Mouse (Mus musculus) liver, embryonic 14.5 days (tissue): ENCODE measurements around the gene Eya2. TPM values are rescaled to one million over a fixed set of nuclear protein-coding genes. Genes with fewer than 3 reads are reported as not detected.
A peak's percentile ranks its signal among the peaks of the same experiment; 100 is the strongest.

Experiments used
- ATAC-seq: fragments of 200-750 bp; cut with Nextera tagmentation; 2 replicates; pipeline ENCODE4 v1.8.0; 2017; ENCODE audit warnings: moderate number of reproducible peaks, mild to moderate bottlenecking, moderate library complexity; ENCODE audit not compliant: insufficient read depth
- DNase-seq, 3 experiments: peaks; one replicate each; pipeline ENCODE4 v3.0.0-alpha.2; 2012 to 2013; ENCODE audit warnings: low read depth in 3 of 3, low spot score in 3 of 3
- H3K27ac ChIP-seq: fragments of 300-500 bp; sonication (generic); 2 replicates; pipeline ENCODE4 v1.5.1; 2014; ENCODE audit warnings: moderate library complexity, mild to moderate bottlenecking, control low read depth, inconsistent platforms
- H3K27me3 ChIP-seq: fragments of 300-500 bp; sonication (generic); 2 replicates; pipeline ENCODE4 v1.6.1; 2014; ENCODE audit warnings: mild to moderate bottlenecking, low read length, moderate library complexity; ENCODE audit not compliant: control insufficient read depth, insufficient read depth
- H3K36me3 ChIP-seq: fragments of 300-500 bp; sonication (generic); replicated peaks from 2 replicates; pipeline ENCODE4 v1.6.1; 2014; ENCODE audit warnings: low read depth; ENCODE audit not compliant: control insufficient read depth, insufficient read depth
- H3K4me1 ChIP-seq, 2 experiments: fragments of 200-500 bp in 1 of 2; fragments of 300-500 bp in 1 of 2; sonication (generic) in 1 of 2; replicated peaks; 2 replicates each; pipeline ENCODE4 v1.6.1; 2012 to 2014; ENCODE audit warnings: antibody characterized with exemption in 1 of 2, inconsistent platforms in 1 of 2, low read length in 1 of 2; ENCODE audit not compliant: control insufficient read depth in 2 of 2, insufficient read depth in 2 of 2
- H3K4me2 ChIP-seq: fragments of 300-500 bp; sonication (generic); 2 replicates; pipeline ENCODE4 v1.6.1; 2014; ENCODE audit warnings: low read depth, mild to moderate bottlenecking, control low read depth, moderate library complexity
- H3K4me3 ChIP-seq, 2 experiments: fragments of 200-500 bp in 1 of 2; fragments of 300-500 bp in 1 of 2; sonication (generic) in 1 of 2; 2 replicates each; pipeline ENCODE4 v1.5.1; 2012 to 2014; ENCODE audit warnings: low read depth in 2 of 2, low read length in 2 of 2, mild to moderate bottlenecking in 2 of 2, control low read depth in 1 of 2, inconsistent platforms in 1 of 2, moderate library complexity in 1 of 2; ENCODE audit not compliant: insufficient read depth in 1 of 2
- H3K9ac ChIP-seq: fragments of 300-500 bp; sonication (generic); replicated peaks from 2 replicates; pipeline ENCODE4 v1.6.1; 2014; ENCODE audit warnings: mild to moderate bottlenecking, control low read depth, moderate library complexity
- H3K9me3 ChIP-seq: fragments of 300-500 bp; sonication (generic); 2 replicates; pipeline ENCODE4 v1.6.1; 2016; ENCODE audit warnings: low read length, mixed read lengths; ENCODE audit not compliant: control insufficient read depth
- CTCF ChIP-seq: IDR thresholded peaks from 2 replicates; pipeline ENCODE4 v1.5.1; 2016; ENCODE audit warnings: antibody characterized with exemption, low read depth, control low read depth
- EP300 ChIP-seq: IDR thresholded peaks from 2 replicates; pipeline ENCODE4 v1.6.1; 2016; ENCODE audit warnings: antibody characterized with exemption, low read depth
- WGBS: fragments of 180-500 bp; shearing (Covaris S2); extraction: QIAGEN DNeasy Blood & Tissue Kit; methylation state at CpG from one replicate; pipeline ENCODE4 v1.1.7; 2014; ENCODE audit not compliant: insufficient replicate concordance; 5-methylcytosine and 5-hydroxymethylcytosine counted together
- polyA plus RNA-seq, 2 experiments: library from polyadenylated mRNA; depleted of rRNA in 1 of 2; stranded (reverse) in 1 of 2; unstranded in 1 of 2; fragments of >200 nt; fragmentation: Nextera tagmentation in 1 of 2; extraction: Ambion mirVana in 1 of 2; gene quantifications; 2 replicates each; pipeline versions ENCODE4 v1.2.1 to v1.2.3; 2012 to 2014

Eya2 gene
- polyA plus RNA-seq, 2 experiments: 0.13 to 0.16 TPM

GRCm38 (mm10) chr2:165818570-165818969 is 223.7 kb downstream of the Eya2 start:
- H3K36me3 ChIP-seq: peaks cover 42% of the 10 kb centered on the region
- ATAC-seq (no peak), DNase-seq (no peak)
- H3K4me3 ChIP-seq: no peak overlapping the region
- H3K9ac ChIP-seq: no peak overlapping the region
- H3K9me3 ChIP-seq: no peaks in the 10 kb centered on the region
- whole genome bisulfite sequencing: 83% methylated on average over 6 of the region's 6 CpGs
- no peaks in the 10 kb centered on the region for H3K27me3 ChIP-seq
- no peak overlapping the region for H3K4me2 ChIP-seq
- TF ChIP-seq CTCF (no peak), EP300 (no peak)
- H3K27ac ChIP-seq: no peak overlapping the region
- H3K4me1 ChIP-seq: no peaks in the 10 kb centered on the region

DNA sequence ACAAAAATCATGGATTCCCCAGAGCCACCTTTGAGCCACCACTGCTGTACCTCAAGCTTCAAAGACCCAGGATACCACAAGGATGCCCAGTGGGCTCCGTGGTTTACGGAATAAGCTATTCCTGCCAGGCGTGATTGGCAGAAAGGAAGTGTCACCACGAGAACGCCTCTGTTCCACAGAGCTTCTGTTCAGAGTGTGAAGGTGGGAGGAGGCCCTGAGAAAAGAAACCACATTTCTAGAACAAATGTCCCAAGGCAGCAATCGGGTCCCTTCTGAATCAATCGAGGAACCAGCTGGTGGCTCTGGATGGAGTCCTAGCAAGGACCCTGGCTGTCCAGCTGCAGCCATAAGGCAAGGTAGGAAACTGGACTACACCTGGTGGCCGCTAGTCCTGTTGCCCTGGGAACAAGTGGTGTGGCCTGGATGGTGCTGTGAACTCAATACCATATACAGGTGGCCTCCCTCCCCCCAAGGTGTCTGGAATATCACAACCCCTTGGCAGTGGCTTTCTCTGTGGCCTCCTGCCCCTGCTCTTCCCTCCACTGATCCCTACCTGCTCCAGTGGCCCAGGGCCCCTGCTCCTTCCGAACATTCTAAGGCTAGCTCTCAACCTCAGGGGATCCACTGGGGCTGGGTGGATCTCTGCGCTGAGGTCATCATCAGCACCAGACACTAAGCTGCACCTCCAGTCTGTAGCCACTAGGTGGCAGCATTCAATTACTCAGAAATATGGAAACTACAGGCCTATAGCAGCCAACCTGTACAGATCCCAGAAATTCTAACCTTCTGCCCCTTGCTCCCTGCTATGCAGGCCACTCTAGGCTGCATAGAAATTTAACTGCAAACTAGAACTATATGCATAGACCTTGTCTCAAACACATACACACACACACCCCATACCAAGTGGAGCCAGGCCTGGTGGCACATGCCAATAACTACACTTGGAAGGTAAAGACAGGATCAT is 224.4 kb downstream of the Eya2 start:
- Histone ChIP-seq H3K4me1 (no peaks in the 10 kb centered on the region), H3K27me3 (no peaks in the 10 kb centered on the region), H3K4me3 (no peak overlapping the region), H3K36me3 (peaks cover 42% of the 10 kb centered on the region), H3K27ac (no peak overlapping the region), H3K4me2 (no peak overlapping the region), H3K9ac (no peak overlapping the region), H3K9me3 (no peaks in the 10 kb centered on the region)
- 59% methylated on average over 10 of the region's 10 CpGs for WGBS
- DNase-seq (peak; percentile 35 to 46 (median 42)), ATAC-seq (peak; percentile 59)
- TF ChIP-seq CTCF: peak; percentile 94
- TF ChIP-seq EP300: no peak

GRCm38 (mm10) chr2:165820073-165820472 is 225.2 kb downstream of the Eya2 start:
- Histone ChIP-seq H3K36me3 (peaks cover 36% of the 10 kb centered on the region), H3K9ac (no peak overlapping the region), H3K4me2 (no peak overlapping the region), H3K9me3 (no peaks in the 10 kb centered on the region), H3K27me3 (no peaks in the 10 kb centered on the region), H3K4me1 (no peaks in the 10 kb centered on the region), H3K4me3 (no peak overlapping the region), H3K27ac (no peak overlapping the region)
- no peak for ATAC-seq
- no peak for DNase-seq
- TF ChIP-seq EP300 (no peak), CTCF (no peak)
- WGBS: 72% methylated on average over 3 of the region's 3 CpGs

DNA sequence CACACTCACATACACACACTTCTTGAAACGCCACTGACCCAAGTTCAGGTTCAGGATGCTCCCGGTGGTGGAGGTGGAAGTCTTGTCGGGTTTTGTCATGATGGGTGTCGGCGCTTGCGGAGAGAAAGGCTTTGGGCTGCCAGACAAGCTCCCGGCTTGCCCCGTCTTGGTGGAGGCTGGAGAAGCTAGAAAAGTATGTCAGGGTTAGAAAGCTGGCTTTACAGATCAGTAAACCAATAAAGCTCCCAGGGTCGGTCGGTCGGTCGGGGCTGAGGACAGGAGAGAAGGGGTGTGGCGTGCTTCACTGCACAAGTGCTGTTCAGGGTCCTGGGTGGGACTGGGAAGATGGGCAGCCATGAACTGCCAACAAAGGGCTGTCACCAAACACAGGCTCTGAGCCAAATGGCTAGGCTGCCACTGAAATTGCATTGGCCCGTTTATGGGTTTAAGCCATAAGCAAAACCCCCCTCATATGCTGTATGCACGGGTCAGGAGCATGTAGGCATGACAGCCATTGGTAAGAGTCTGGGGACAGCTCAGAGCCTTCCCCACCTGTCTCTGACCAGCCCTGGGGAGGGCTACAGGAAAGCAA is 225.8 kb downstream of the Eya2 start:
- no peaks in the 10 kb centered on the region for H3K9me3 ChIP-seq
- H3K4me1 ChIP-seq: no peaks in the 10 kb centered on the region
- no peaks in the 10 kb centered on the region for H3K27me3 ChIP-seq
- H3K4me3 ChIP-seq: no peak overlapping the region
- no peak overlapping the region for H3K4me2 ChIP-seq
- DNase-seq (no peak), ATAC-seq (no peak)
- TF ChIP-seq CTCF (no peak), EP300 (no peak)
- H3K9ac ChIP-seq: no peak overlapping the region
- WGBS: 77% methylated on average over 15 of the region's 15 CpGs
- no peak overlapping the region for H3K27ac ChIP-seq
- H3K36me3 ChIP-seq: peaks cover 36% of the 10 kb centered on the region

Other genes with a start within 250 kb of the Eya2 start
- 0.02 and 0.03 TPM in 2 replicates for gene Zfp663, start 226.3 kb upstream of the Eya2 start, polyA plus RNA-seq (2012; rRNA removed)
- gene Zfp663, start 226.3 kb upstream of the Eya2 start, polyA plus RNA-seq (2014; fragmentation: Nextera tagmentation; extraction: Ambion mirVana): 0.08 and 0.13 TPM in 2 replicates
- gene Zfp334, start 206.8 kb upstream of the Eya2 start, polyA plus RNA-seq (2012; rRNA removed): 0.66 and 0.73 TPM in 2 replicates
- gene Zfp334, start 206.8 kb upstream of the Eya2 start, polyA plus RNA-seq (2014; fragmentation: Nextera tagmentation; extraction: Ambion mirVana): 0.89 and 1.1 TPM in 2 replicates
- 0.86 and 1.4 TPM in 2 replicates for gene Ocstamp, start 194.6 kb upstream of the Eya2 start, polyA plus RNA-seq (2012; rRNA removed)
- 2.1 and 2.7 TPM in 2 replicates for gene Ocstamp, start 194.6 kb upstream of the Eya2 start, polyA plus RNA-seq (2014; fragmentation: Nextera tagmentation; extraction: Ambion mirVana)
- gene Slc13a3, start 121.8 kb upstream of the Eya2 start, polyA plus RNA-seq (2012; rRNA removed): 3.2 and 3.8 TPM in 2 replicates
- 5.7 and 7.7 TPM in 2 replicates for gene Slc13a3, start 121.8 kb upstream of the Eya2 start, polyA plus RNA-seq (2014; fragmentation: Nextera tagmentation; extraction: Ambion mirVana)
- 5.4 and 7.4 TPM in 2 replicates for gene Trp53rka, start 101.7 kb upstream of the Eya2 start, polyA plus RNA-seq (2012; rRNA removed)
- gene Trp53rka, start 101.7 kb upstream of the Eya2 start, polyA plus RNA-seq (2014; fragmentation: Nextera tagmentation; extraction: Ambion mirVana): 7.8 and 8.8 TPM in 2 replicates
- 0.16 and 0.23 TPM in 2 replicates for gene Slc2a10, start 91.2 kb upstream of the Eya2 start, polyA plus RNA-seq (2012; rRNA removed)
- 0.13 and 0.16 TPM in 2 replicates for gene Slc2a10, start 91.2 kb upstream of the Eya2 start, polyA plus RNA-seq (2014; fragmentation: Nextera tagmentation; extraction: Ambion mirVana)